Mouse (Mus musculus): ENCODE measurements around the gene Pacs2. TPM values are rescaled to one million over a fixed set of nuclear protein-coding genes. Genes with fewer than 3 reads are reported as not detected.

Gene Pacs2
- polyA plus RNA-seq, 1 experiment from 2014 or later = 13.3 TPM

GRCm38 (mm10) chr12:113030046-113030445 is 15.7 kb downstream of the Pacs2 start:
- Histone ChIP-seq H3K4me2 (no peak overlapping the region), H3K36me3 (peaks cover 14% of the 10 kb centered on the region), H3K9ac (no peak overlapping the region; the same call in 1 of the 2 replicates), H3K27ac (no peak overlapping the region), H3K9me3 (no peaks in the 10 kb centered on the region), H3K4me1 (peaks cover 10% of the 10 kb centered on the region), H3K27me3 (no peaks in the 10 kb centered on the region), H3K4me3 (no peak overlapping the region)
- 76% methylated on average over 4 of the region's 4 CpGs for WGBS
- ATAC-seq (ENCODE audit: insufficient number of reproducible peaks, insufficient read depth, low FRiP score, low TSS enrichment, low read depth) = no peak

DNA sequence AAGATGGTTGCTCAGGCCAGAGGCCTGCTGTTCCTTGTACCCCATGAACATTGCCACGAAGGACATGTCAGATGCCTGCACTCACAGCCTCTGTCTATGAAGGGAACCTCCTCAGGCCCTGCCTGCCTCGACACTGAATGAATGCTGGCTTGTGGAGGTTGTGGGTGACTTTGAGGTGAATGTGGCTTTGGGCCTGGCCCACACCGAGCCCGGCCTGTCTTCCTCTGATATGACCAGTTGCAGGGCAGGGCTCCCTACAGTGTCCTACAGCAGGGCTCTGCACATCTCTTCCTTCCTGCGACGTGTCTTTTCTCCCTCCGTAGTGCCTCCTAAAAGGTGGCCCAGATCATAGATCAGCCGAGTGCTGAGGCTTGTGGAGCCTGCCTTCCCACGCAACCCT is 16.7 kb downstream of the Pacs2 start:
- Histone ChIP-seq H3K4me1 (peaks cover 10% of the 10 kb centered on the region), H3K27ac (no peak overlapping the region), H3K4me2 (no peak overlapping the region), H3K9me3 (no peaks in the 10 kb centered on the region), H3K27me3 (no peaks in the 10 kb centered on the region), H3K36me3 (0 out of 2 replicates have a peak, but pooled peaks cover 5% of the 10 kb centered on the region), H3K9ac (no peak overlapping the region), H3K4me3 (no peak overlapping the region)
- 84% methylated on average over 9 of the region's 9 CpGs for WGBS
- ATAC-seq (ENCODE audit: insufficient number of reproducible peaks, insufficient read depth, low FRiP score, low TSS enrichment, low read depth) = no peak

DNA sequence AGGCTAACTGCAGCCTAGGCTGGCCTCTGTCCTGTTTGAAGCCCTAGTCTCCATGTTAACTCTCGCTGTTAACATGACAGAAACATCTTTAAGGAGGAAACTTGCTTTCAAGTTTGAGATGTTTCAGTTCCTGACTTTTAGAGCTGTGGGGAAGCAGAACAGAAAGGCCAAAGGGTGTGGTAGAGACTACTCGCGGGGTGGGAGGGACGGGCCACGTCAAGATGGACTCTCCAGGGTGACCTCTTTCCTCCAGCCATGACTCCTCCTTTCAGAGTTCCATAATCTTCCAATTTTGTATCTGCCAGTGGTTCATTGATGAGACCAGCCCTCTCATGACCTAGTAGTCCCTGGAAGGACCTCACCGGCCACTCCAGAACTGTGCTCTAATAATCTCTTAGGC is 17.1 kb downstream of the Pacs2 start:
- no peak overlapping the region for H3K27ac ChIP-seq
- 0 out of 2 replicates have a peak, but pooled peaks cover 5% of the 10 kb centered on the region for H3K36me3 ChIP-seq
- peaks cover 10% of the 10 kb centered on the region for H3K4me1 ChIP-seq
- ATAC-seq (ENCODE audit: insufficient number of reproducible peaks, insufficient read depth, low FRiP score, low TSS enrichment, low read depth) = no peak
- no peak overlapping the region for H3K9ac ChIP-seq
- H3K4me2 ChIP-seq = no peak overlapping the region
- H3K4me3 ChIP-seq = no peak overlapping the region
- no peaks in the 10 kb centered on the region for H3K27me3 ChIP-seq
- H3K9me3 ChIP-seq = no peaks in the 10 kb centered on the region
- WGBS = 94% methylated on average over 6 of the region's 6 CpGs

- H3K36me3 ChIP-seq = 0 out of 2 replicates have a peak, but pooled peaks cover 5% of the 10 kb centered on the region
- H3K9ac ChIP-seq = no peak overlapping the region; the same call in 1 of the 2 replicates
- WGBS = 67% methylated on average over 11 of the region's 11 CpGs
Observed at GRCm38 (mm10) chr12:113032296-113033250, 18.3 kb downstream of the Pacs2 start.

DNA sequence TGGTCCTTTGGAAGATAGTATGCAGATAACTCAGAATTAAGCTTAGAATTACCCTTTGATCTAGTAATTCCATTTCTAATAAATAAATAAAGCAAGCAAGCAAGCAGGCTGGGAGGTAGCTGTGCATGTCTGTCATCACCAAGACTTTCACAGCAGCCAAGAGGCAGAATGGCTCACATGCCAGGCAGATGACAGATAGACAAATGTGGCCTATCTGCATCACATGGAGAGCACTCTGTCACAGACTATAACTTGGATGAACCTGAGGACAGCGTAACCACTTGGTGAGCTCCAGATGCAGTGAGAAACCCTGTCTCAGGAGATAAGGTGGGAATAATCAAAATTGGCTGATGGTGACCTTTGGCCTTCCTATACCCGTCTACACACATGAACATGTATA is 20.8 kb downstream of the Pacs2 start:
- Histone ChIP-seq H3K9me3 (no peaks in the 10 kb centered on the region), H3K4me2 (no peak overlapping the region), H3K27me3 (no peaks in the 10 kb centered on the region), H3K9ac (no peak overlapping the region), H3K36me3 (no peaks in the 10 kb centered on the region), H3K27ac (no peak overlapping the region), H3K4me1 (peaks cover 10% of the 10 kb centered on the region), H3K4me3 (no peak overlapping the region)
- no peak for ATAC-seq (ENCODE audit: insufficient number of reproducible peaks, insufficient read depth, low FRiP score, low TSS enrichment, low read depth)
- 83% methylated on average over 2 of the region's 2 CpGs for WGBS

More at GRCm38 (mm10) chr12:113032296-113033250, 18.3 kb downstream of the Pacs2 start:
- Histone ChIP-seq H3K4me2 (no peak overlapping the region), H3K4me3 (no peak overlapping the region), H3K27me3 (no peaks in the 10 kb centered on the region), H3K9me3 (no peaks in the 10 kb centered on the region), H3K4me1 (peaks cover 10% of the 10 kb centered on the region), H3K27ac (0 out of 2 replicates have a peak overlapping the region, but pooled peaks have one; percentile 16)
- no peak for ATAC-seq (ENCODE audit: insufficient number of reproducible peaks, insufficient read depth, low FRiP score, low TSS enrichment, low read depth)

GRCm38 (mm10) chr12:113036996-113037395 is 22.7 kb downstream of the Pacs2 start:
- Histone ChIP-seq H3K36me3 (no peaks in the 10 kb centered on the region), H3K27me3 (no peaks in the 10 kb centered on the region), H3K9ac (no peak overlapping the region), H3K27ac (no peak overlapping the region), H3K4me2 (no peak overlapping the region), H3K9me3 (no peaks in the 10 kb centered on the region), H3K4me3 (no peak overlapping the region), H3K4me1 (peaks cover 21% of the 10 kb centered on the region)
- no peak for ATAC-seq (ENCODE audit: insufficient number of reproducible peaks, insufficient read depth, low FRiP score, low TSS enrichment, low read depth)
- WGBS = 88% methylated on average over 4 of the region's 4 CpGs

DNA sequence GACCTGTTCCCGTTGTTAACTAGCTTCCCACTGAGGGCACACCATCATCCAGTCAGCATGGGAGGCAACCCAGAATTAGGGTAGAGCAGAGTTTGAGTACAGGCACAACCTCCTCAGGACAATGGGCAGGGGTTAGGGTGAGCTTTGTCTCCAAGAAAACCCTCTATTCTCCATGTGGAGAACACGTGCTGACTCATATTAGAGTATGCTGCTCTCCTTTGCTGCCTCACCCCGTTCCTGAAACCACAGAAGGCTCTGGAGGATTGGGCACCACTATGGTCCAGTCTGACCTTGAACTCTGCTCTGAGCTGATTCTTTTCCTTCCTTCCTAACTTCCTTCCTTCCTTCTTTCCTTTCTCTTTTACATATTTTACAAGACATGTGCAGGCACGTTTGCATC is 24.1 kb downstream of the Pacs2 start:
- no peaks in the 10 kb centered on the region for H3K9me3 ChIP-seq
- no peak for ATAC-seq (ENCODE audit: insufficient number of reproducible peaks, insufficient read depth, low FRiP score, low TSS enrichment, low read depth)
- no peak overlapping the region for H3K4me2 ChIP-seq
- 89% methylated on average over 4 of the region's 4 CpGs for WGBS
- no peak overlapping the region for H3K9ac ChIP-seq
- peaks cover 20% of the 10 kb centered on the region for H3K4me1 ChIP-seq
- H3K27ac ChIP-seq = no peak overlapping the region
- H3K36me3 ChIP-seq = no peaks in the 10 kb centered on the region
- H3K27me3 ChIP-seq = no peaks in the 10 kb centered on the region
- no peak overlapping the region for H3K4me3 ChIP-seq

DNA sequence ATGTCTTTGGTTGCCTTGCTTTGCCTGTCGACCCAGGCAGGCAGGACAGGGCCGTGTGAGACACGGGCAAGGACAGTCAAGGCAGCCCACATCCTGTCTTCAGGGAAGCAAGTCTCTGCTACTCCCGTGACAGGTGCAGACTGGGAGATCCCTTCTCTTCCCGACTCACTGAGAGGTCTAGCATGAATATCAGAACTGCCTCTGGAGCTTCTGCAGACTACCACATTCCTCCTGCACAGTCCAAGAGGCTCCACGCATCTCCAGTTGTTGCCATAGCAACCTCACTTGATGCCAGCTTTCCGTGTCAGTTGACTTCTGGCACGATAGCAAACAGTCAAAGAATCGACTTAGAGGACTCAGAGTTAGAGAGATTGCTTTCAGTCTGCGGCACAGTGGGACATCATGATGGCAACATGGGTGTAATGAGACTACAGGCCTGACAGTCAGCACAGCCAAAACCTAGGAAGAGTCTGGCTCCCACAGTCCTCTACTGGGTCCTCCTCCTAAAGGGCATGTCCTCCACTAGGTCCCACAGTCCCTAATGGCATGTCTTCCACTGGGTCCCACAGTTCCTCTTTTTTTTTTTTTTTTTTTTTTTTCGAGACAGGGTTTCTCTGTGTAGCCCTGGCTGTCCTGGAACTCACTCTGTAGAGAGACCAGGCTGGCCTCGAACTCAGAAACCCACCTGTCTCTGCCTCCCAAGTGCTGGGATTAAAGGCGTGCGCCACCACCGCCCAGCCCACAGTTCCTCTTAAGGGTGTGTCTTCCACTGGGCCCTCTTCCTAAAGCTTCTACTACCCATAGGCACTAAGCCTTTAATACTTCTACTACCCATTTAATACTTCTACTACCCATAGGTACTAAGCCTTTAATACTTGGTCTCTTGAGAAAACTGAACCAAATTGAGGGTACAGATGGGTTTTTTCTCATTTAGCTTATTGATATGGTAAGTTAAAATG is 27.5 kb downstream of the Pacs2 start:
- peaks cover 18% of the 10 kb centered on the region for H3K36me3 ChIP-seq
- no peak overlapping the region for H3K4me2 ChIP-seq
- H3K27ac ChIP-seq = peak overlapping the region; percentile 16; the same call in 1 of the 2 replicates
- no peaks in the 10 kb centered on the region for H3K9me3 ChIP-seq
- no peaks in the 10 kb centered on the region for H3K27me3 ChIP-seq
- peaks cover 22% of the 10 kb centered on the region for H3K4me1 ChIP-seq
- H3K4me3 ChIP-seq = no peak overlapping the region
- H3K9ac ChIP-seq = no peak overlapping the region
- no peak for ATAC-seq (ENCODE audit: insufficient number of reproducible peaks, insufficient read depth, low FRiP score, low TSS enrichment, low read depth)
- 73% methylated on average over 15 of the region's 15 CpGs for WGBS

DNA sequence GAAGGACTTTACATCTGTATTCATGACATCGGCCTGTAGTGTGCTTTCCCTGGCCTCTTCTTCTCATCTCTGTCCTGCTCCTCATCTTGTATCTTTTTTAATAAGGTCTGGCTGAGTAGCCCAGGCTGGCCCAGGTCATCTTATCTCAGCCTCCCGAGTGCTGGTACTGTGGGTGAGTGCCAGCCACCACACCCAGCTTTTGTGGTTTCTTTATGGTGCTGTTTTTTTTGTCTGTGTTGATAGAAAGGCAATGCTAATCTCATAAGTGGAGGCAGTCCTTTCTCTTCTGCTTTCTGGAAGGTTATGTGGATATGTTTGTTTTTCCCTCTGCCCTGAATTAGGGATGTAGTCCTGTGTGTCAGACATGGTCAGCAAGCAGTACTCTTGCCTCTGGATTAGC is 28.2 kb downstream of the Pacs2 start:
- no peak overlapping the region for H3K4me2 ChIP-seq
- H3K9ac ChIP-seq = no peak overlapping the region
- peaks cover 26% of the 10 kb centered on the region for H3K36me3 ChIP-seq
- H3K4me3 ChIP-seq = no peak overlapping the region
- 76% methylated on average over 2 of the region's 2 CpGs for WGBS
- no peak for ATAC-seq (ENCODE audit: insufficient number of reproducible peaks, insufficient read depth, low FRiP score, low TSS enrichment, low read depth)
- peaks cover 22% of the 10 kb centered on the region for H3K4me1 ChIP-seq
- H3K27ac ChIP-seq = peak overlapping the region; percentile 40
- no peaks in the 10 kb centered on the region for H3K27me3 ChIP-seq
- H3K9me3 ChIP-seq = no peaks in the 10 kb centered on the region

- no peak overlapping the region for H3K4me3 ChIP-seq
- H3K27me3 ChIP-seq = no peaks in the 10 kb centered on the region
- 74% methylated on average over 3 of the region's 3 CpGs for WGBS
- no peak overlapping the region for H3K27ac ChIP-seq
- no peak for ATAC-seq (ENCODE audit: insufficient number of reproducible peaks, insufficient read depth, low FRiP score, low TSS enrichment, low read depth)
- peaks cover 22% of the 10 kb centered on the region for H3K4me1 ChIP-seq
- H3K9ac ChIP-seq = no peak overlapping the region
- no peaks in the 10 kb centered on the region for H3K9me3 ChIP-seq
- peaks cover 44% of the 10 kb centered on the region for H3K36me3 ChIP-seq
- H3K4me2 ChIP-seq = no peak overlapping the region
Observed at GRCm38 (mm10) chr12:113044916-113045677, 30.8 kb downstream of the Pacs2 start.

DNA sequence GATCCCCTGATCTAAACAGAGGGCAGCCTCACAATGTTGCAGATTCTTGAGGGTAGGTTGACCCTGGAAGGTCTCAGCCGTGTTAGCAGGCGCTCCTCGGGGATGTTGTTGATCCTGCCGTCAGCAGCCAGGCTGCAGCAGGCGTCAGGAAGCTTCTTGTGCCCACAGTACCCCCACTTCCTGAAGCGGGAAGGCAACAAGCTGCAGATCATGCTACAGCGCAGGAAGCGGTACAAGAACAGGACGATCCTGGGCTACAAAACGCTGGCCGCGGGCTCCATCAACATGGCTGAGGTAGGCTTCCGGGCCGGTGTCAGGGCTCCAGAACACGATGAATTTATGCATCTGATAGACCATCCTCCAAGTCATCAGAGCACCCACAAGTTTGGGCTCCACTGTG is 32.6 kb downstream of the Pacs2 start:
- H3K27ac ChIP-seq = no peak overlapping the region
- H3K36me3 ChIP-seq = peaks cover 58% of the 10 kb centered on the region
- WGBS = 92% methylated on average over 15 of the region's 15 CpGs
- H3K4me3 ChIP-seq = no peak overlapping the region
- H3K9ac ChIP-seq = no peak overlapping the region
- H3K9me3 ChIP-seq = no peaks in the 10 kb centered on the region
- H3K4me2 ChIP-seq = no peak overlapping the region
- no peak for ATAC-seq (ENCODE audit: insufficient number of reproducible peaks, insufficient read depth, low FRiP score, low TSS enrichment, low read depth)
- H3K4me1 ChIP-seq = peaks cover 24% of the 10 kb centered on the region
- H3K27me3 ChIP-seq = no peaks in the 10 kb centered on the region

Data from embryonic facial prominence, embryonic 13.5 days (tissue).